Mouse (Mus musculus): Measurements from ENCODE around the gene Mphosph9.
A peak's percentile ranks its signal among the peaks of the same experiment; 100 is the strongest.
"Not testable (repeated sequence)": the region's sequence is repeated elsewhere in the genome, so short reads cannot be mapped to it uniquely, and the experiment has no call there.

The Mphosph9 gene

GRCm38 (mm10) chr5:124341753-124342339, 14.1 kb upstream of the Mphosph9 start:
- peak; percentile 28 for DNase-seq

- DNase-seq: no peak
Measured at GRCm38 (mm10) chr5:124338791-124339190, 11.0 kb upstream of the Mphosph9 start.

- peak; percentile 60 for DNase-seq
Measured at GRCm38 (mm10) chr5:124337909-124338308, 10.1 kb upstream of the Mphosph9 start.

DNA sequence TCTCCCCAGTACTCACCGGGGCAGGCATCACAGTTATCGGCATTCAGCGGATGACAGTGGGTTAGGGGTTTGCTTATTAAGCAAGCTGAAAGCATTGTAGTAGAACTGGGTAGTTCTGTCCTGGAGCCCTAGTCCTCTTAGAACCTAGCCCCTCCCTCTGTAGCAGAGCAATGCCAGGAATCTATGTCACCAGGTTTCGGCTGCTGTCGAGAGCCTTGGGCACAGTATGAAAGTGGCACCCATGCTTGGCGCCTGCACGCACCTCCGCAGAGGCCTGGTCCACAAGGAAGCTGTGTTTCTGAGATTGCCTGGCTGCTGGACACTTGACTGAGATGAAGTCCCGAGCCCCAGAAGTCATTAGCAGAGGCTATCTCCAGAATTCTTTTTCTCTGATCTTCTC, 9.3 kb upstream of the Mphosph9 start:
- no peak for DNase-seq

- DNase-seq: peak; percentile 70
Measured at GRCm38 (mm10) chr5:124334392-124334791, 6.6 kb upstream of the Mphosph9 start.

DNA sequence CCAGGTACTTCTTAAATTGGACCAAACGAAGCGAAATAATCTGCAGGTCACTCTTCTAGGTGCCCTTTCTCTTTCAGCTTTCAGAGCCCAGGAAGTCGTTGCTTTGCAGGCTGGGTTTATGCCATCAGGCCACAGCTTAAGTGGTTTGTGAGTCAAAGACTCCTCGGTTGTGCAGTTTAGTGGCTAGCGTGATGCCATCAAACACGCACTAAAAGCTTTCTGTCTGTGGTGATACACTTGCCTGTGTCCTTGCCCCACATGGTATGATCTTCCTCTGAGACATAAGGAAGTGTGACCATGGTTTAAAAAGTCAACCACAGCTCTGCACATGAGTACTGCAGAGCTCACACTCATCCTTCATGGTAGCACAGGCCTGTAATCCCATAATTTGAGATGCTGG, 2.3 kb upstream of the Mphosph9 start:
- no peak for DNase-seq

DNA sequence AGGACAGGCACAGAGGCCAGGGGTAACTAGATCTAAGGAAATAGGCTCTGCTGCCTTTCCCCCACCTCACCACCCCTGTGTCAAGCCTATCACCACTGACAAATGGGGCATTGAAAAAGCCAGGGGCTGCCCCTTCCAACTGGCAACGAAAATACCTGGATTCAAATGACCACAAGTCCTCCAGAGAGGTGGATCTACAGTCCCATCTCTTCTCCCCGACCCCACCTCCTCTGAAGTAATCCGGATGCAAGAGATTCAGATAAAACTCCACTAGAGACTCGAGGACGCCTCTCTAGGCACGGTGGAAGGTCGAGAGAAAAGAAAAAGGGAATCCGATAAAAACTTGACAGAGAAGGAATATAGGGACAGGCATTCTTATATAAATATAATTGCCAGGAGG, 943 bp downstream of the Mphosph9 start:
- no peak for DNase-seq

DNA sequence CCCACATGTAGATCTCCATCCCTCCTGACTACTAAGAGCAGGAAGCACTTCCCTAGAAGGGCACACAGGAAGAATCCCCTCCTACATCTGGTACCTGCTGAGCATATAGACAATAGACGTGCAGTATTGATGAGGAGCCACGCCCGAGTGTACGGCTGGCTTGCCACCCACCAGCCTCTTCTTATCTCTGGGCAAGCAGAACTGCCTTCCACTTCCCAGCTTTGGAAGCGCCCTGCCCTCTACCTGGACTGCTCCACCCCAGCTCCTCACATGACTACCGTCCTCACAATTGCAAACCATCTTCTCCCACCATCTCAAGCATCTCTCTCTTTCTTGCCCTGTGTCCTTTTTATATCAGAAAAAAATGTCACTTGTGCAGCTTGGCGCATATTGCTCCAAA, 10.1 kb downstream of the Mphosph9 start:
- DNase-seq: no peak

- no peak for DNase-seq
Measured at GRCm38 (mm10) chr5:124315941-124316340, 11.8 kb downstream of the Mphosph9 start.

DNA sequence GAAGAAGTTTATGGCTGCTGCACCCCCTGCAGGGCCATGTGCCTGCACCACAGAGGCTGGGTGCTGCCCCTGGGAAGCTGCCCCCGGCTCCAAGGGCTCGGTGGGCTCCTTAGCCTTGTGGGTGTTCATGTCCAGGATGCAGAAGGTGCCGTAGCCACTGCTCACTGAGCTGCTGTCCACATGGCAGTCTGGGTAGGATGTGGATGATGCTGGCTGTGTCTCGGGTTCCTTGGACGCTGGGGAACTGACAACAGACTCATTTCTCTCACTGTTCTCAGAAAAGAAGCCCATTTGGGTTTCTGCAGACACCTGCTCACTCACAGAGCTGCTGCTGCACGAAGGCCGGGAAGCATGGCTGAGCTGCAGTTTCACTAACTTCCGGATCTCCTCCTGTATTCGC, 12.3 kb downstream of the Mphosph9 start:
- no peak for DNase-seq

- no peak for DNase-seq
Measured at GRCm38 (mm10) chr5:124310091-124310490, 17.7 kb downstream of the Mphosph9 start.

- DNase-seq: no peak
Measured at GRCm38 (mm10) chr5:124309155-124309554, 18.6 kb downstream of the Mphosph9 start.

GRCm38 (mm10) chr5:124302853-124303252, 24.9 kb downstream of the Mphosph9 start:
- not testable (repeated sequence) for DNase-seq

DNA sequence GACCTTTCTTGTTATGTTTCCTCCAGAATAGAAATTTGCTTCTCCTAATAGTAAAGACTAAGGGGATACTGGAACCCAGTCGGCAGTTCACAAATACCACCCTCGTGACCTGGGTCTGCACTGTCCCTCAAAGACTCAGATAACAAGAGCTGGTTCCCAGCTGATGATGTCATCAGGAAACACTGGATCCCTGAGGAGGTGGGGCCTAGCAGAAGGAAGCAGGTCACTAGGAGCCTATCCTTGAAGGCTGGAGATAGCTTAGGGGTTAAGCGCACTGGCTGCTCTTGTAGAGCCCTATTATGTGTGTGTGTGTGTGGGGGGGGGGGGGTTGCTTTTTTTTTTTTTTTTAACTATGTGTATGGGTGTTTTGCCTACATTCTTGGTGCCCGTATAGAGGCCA, 27.6 kb downstream of the Mphosph9 start:
- no peak for DNase-seq

DNA sequence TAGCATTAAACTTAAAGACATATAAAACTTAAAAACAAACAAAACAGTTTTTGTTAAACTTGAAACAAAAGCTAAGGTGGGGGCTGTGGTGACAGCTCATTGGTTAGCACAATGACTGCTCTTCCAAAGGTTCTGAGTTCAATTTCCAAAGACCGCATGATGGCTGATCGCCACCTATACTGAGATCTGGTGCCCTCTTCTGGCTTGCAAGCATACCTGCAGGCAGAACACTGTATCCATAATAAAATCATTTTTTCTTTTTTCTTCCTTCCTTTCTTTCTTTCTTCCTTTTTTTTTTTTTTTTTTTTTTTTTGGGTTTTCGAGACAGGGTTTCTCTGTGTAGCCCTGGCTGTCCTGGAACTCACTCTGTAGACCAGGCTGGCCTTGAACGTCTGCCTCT, 28.5 kb downstream of the Mphosph9 start:
- peak; percentile 18 for DNase-seq

- DNase-seq: no peak
Measured at GRCm38 (mm10) chr5:124296475-124296874, 31.3 kb downstream of the Mphosph9 start.

- DNase-seq: no peak
Measured at GRCm38 (mm10) chr5:124293967-124294366, 33.8 kb downstream of the Mphosph9 start.

DNA sequence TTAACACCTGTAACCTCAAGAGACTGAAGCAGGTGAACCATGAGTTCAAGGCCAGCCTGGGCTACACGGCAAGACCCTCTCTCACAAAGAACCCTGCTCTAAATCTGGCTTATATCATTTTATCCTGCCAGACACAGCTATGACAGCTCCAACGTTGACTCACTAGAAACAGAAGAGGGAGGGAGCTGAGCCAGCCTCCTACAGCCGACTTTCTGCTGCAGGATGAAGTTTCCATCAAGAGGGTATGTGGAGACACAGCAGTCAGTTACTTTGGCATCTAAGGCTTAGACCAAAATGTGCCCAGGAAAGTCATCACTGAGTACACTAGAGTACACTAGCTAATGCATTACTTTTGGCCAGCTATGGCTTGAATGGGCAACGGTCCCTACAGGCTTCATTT, 37.6 kb downstream of the Mphosph9 start:
- DNase-seq: no peak

DNA sequence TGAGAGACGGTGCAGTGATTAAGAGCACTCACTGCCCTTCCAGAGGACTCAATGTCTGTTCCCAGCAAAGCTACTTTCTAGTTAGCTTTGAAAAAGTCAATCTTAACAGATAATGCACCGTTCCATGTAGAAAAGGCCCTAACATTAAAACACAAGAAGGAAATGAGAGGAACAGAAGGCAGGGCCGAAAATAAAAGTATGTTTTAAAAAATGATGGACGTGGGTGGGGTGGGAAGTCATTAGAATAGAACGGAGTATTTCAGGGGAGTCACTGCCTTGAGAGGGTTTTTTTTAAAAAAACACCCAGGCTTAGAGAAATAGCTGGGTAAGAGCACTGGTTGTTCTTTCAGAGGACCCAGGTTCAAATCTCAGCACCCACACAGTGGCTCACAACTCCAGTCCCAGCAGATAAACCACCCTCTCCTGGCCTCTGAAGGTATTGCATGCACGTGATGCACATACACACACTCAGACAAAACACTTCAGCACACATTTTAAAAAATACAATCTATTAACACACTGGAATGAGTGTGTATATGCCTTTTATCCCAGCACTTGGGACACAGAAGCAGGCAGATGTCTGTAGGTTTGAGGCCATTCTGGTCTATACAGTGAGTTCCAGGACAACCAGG, 40.0 kb downstream of the Mphosph9 start:
- DNase-seq: no peak

DNA sequence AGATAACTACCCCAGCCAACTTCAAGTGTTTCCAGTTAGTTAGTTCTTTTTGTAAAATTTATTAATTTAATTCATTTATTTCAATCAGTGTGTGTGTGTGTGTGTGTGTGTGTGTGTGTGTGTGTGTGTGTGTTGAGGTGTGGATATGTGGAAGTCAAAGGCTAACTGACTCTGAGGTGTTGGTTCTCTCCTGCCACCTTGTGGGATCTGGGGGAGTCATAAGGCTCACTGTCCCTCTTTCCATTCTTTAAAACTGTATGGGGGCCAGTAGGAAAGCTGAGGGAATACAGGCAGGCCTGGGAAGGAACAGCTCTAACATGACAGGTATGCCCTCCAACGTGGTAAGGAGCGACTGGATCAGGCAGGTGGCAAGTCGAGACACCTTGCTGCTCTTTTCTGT, 43.4 kb downstream of the Mphosph9 start:
- peak; percentile 37 for DNase-seq

- DNase-seq: no peak
Measured at GRCm38 (mm10) chr5:124282854-124283253, 44.9 kb downstream of the Mphosph9 start.

GRCm38 (mm10) chr5:124270226-124270625, 57.5 kb downstream of the Mphosph9 start:
- DNase-seq: no peak

GRCm38 (mm10) chr5:124269661-124270060, 58.1 kb downstream of the Mphosph9 start:
- no peak for DNase-seq

- no peak for DNase-seq
Measured at GRCm38 (mm10) chr5:124267652-124268051, 60.1 kb downstream of the Mphosph9 start.

DNA sequence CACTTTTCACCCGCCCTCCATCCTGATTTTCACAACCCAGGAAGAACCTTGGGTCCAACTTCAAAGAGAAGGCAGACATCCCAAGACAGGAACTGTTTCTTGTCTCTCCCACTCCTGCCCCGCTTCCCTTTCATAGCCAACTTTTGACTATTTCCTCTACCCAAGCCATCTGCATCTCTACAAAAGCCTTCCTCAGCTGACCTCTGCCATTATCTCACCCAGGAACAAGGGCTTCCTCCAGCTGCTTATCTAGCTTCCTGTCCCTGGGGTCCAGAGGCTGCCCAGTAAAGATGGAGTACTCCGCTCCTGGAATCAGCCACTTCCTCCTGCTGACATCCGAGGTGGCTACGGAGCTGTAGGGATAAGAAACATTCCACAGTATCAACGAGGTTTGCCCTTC, 61.0 kb downstream of the Mphosph9 start:
- no peak for DNase-seq
